Mouse (Mus musculus) forebrain, embryonic 12.5 days (tissue): Measurements from ENCODE around the gene Lcn2. TPM values are rescaled to one million over a fixed set of nuclear protein-coding genes. Genes with fewer than 3 reads are reported as not detected.

Experiments used
- polyA plus RNA-seq: library from polyadenylated mRNA; unstranded; fragments of >200 nt; fragmentation: Nextera tagmentation; extraction: Ambion mirVana; gene quantifications from 2 replicates; pipeline ENCODE4 v1.2.1, GENCODE M21; 2016

Gene Lcn2
- polyA plus RNA-seq, 1 experiment from 2014 or later, result 0.50 TPM

Other genes with a start within 250 kb of the Lcn2 start
- gene Prrc2b, start 237.2 kb downstream of the Lcn2 start, polyA plus RNA-seq, result 96.9 and 110 TPM in 2 replicates
- gene Pomt1, start 151.7 kb downstream of the Lcn2 start, polyA plus RNA-seq, result 26.6 and 29.4 TPM in 2 replicates
- 76.5 and 78.4 TPM in 2 replicates for gene Uck1, start 128.1 kb downstream of the Lcn2 start, polyA plus RNA-seq
- gene Golga2, start 100.9 kb downstream of the Lcn2 start, polyA plus RNA-seq, result 23.0 and 26.5 TPM in 2 replicates
- 391 and 397 TPM in 2 replicates for gene Swi5, start 100.2 kb downstream of the Lcn2 start, polyA plus RNA-seq
- gene Ciz1, start 35.9 kb downstream of the Lcn2 start, polyA plus RNA-seq, result 59.1 and 67.5 TPM in 2 replicates
- 18.6 and 19.4 TPM in 2 replicates for gene Dnm1, start 34.9 kb downstream of the Lcn2 start, polyA plus RNA-seq
- 51.0 and 51.4 TPM in 2 replicates for gene 1110008P14Rik, start 6.3 kb downstream of the Lcn2 start, polyA plus RNA-seq
- 29.6 and 29.9 TPM in 2 replicates for gene Ptges2, start 7.6 kb upstream of the Lcn2 start, polyA plus RNA-seq
- 6.1 and 6.2 TPM in 2 replicates for gene Naif1, start 62.2 kb upstream of the Lcn2 start, polyA plus RNA-seq
- gene Slc25a25, start 63.2 kb upstream of the Lcn2 start, polyA plus RNA-seq, result 38.8 and 39.9 TPM in 2 replicates
- 8.7 and 9.6 TPM in 2 replicates for gene Fam102a, start 147.1 kb upstream of the Lcn2 start, polyA plus RNA-seq
- 106 and 110 TPM in 2 replicates for gene Dpm2, start 182.6 kb upstream of the Lcn2 start, polyA plus RNA-seq
- gene Pip5kl1, start 186.5 kb upstream of the Lcn2 start, polyA plus RNA-seq, result 2.6 and 3.1 TPM in 2 replicates
- 0.19 TPM in 1 of 2 replicates, not detected in the other for gene 9430097D07Rik, start 187.4 kb upstream of the Lcn2 start, polyA plus RNA-seq
- gene St6galnac4, start 198.8 kb upstream of the Lcn2 start, polyA plus RNA-seq, result 15.1 and 17.0 TPM in 2 replicates
- 11.6 and 11.7 TPM in 2 replicates for gene St6galnac6, start 211.5 kb upstream of the Lcn2 start, polyA plus RNA-seq
- gene Ak1, start 233.5 kb upstream of the Lcn2 start, polyA plus RNA-seq, result 27.0 and 32.1 TPM in 2 replicates